Mouse (Mus musculus) embryonic facial prominence, embryonic 11.5 days (tissue): ENCODE measurements at regions not wholly inside any gene's neighbourhood (a gene's known extent, or its start where the extent isn't known, plus 50 kb on each side); places are given as distances from the start of the nearest gene placed in this dataset.

ENCODE experiments used
- ATAC-seq: fragments of 200-750 bp; cut with Nextera tagmentation; replicated peaks from 2 replicates; pipeline ENCODE4 v1.8.0; 2017; ENCODE audit warnings: low read depth; ENCODE audit not compliant: insufficient number of reproducible peaks, low FRiP score, low TSS enrichment
- DNase-seq: peaks from one replicate; pipeline ENCODE4 v3.0.0-alpha.2; 2015; ENCODE audit warnings: low spot score
- H3K27ac ChIP-seq: fragments of 300-500 bp; sonication (generic); replicated peaks from 2 replicates; pipeline ENCODE4 v1.5.1; 2014; ENCODE audit warnings: mild to moderate bottlenecking, low read depth, low read length, control low read depth
- H3K27me3 ChIP-seq: fragments of 300-500 bp; sonication (generic); 2 replicates; pipeline ENCODE4 v1.6.1; 2014; ENCODE audit warnings: mild to moderate bottlenecking, low read length, moderate library complexity, mixed read lengths; ENCODE audit not compliant: control insufficient read depth, insufficient read depth
- H3K36me3 ChIP-seq: fragments of 300-500 bp; sonication (generic); replicated peaks from 2 replicates; pipeline ENCODE4 v1.6.1; 2014; ENCODE audit warnings: low read depth, mild to moderate bottlenecking, low read length, moderate library complexity, mixed read lengths; ENCODE audit not compliant: control insufficient read depth, insufficient read depth
- H3K4me1 ChIP-seq: fragments of 300-500 bp; sonication (generic); 2 replicates; pipeline ENCODE4 v1.6.1; 2014; ENCODE audit warnings: low read length, mixed read lengths; ENCODE audit not compliant: control insufficient read depth, insufficient read depth
- H3K4me2 ChIP-seq: fragments of 300-500 bp; sonication (generic); 2 replicates; pipeline ENCODE4 v1.6.1; 2014; ENCODE audit warnings: low read depth, mild to moderate bottlenecking, control low read depth, low read length, moderate library complexity
- H3K4me3 ChIP-seq: fragments of 300-500 bp; sonication (generic); 2 replicates; pipeline ENCODE4 v1.5.1; 2014; ENCODE audit warnings: low read depth, low read length, control low read depth
- H3K9ac ChIP-seq: fragments of 300-500 bp; sonication (generic); replicated peaks from 2 replicates; pipeline ENCODE4 v1.6.1; 2014; ENCODE audit warnings: mild to moderate bottlenecking, control low read depth, low read length
- H3K9me3 ChIP-seq: fragments of 300-500 bp; sonication (generic); replicated peaks from 2 replicates; pipeline ENCODE4 v1.6.1; 2016; ENCODE audit warnings: mild to moderate bottlenecking, low read length, inconsistent platforms, mixed read lengths; ENCODE audit not compliant: control insufficient read depth
- WGBS: fragments of 180-500 bp; shearing (Covaris S2); extraction: QIAGEN DNeasy Blood & Tissue Kit; methylation state at CpG from one replicate; pipeline ENCODE4 v1.1.7; 2014; 5-methylcytosine and 5-hydroxymethylcytosine counted together

DNA sequence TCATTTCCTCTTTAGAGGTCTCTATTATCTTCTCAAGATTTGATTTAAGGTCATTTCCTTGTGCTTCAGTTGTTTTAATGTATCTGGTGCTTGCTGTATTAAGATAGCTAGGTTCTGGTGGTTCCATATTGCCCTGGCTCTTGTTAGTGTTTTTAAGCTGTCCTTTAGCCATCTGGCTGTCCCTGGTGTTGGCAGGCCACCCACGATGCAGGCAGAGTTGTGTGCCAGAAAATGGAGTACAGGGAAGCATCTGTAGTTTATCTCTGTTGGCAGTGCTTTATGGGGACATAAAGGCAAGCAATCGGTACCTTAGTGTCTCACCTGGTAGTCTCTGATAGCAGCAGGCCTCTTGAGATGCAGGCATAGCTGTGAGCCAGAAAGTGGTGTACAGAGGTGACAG lies 162.1 kb downstream of the Ice1 start:
- Histone ChIP-seq H3K4me3 (no peak overlapping the region), H3K9me3 (no peaks in the 10 kb centered on the region), H3K9ac (no peak overlapping the region), H3K4me2 (no peak overlapping the region), H3K36me3 (no peaks in the 10 kb centered on the region), H3K27me3 (no peaks in the 10 kb centered on the region), H3K4me1 (no peaks in the 10 kb centered on the region), H3K27ac (no peak overlapping the region)
- WGBS, result 78% methylated on average over 2 of the region's 2 CpGs
- no peak for DNase-seq
- no peak for ATAC-seq

DNA sequence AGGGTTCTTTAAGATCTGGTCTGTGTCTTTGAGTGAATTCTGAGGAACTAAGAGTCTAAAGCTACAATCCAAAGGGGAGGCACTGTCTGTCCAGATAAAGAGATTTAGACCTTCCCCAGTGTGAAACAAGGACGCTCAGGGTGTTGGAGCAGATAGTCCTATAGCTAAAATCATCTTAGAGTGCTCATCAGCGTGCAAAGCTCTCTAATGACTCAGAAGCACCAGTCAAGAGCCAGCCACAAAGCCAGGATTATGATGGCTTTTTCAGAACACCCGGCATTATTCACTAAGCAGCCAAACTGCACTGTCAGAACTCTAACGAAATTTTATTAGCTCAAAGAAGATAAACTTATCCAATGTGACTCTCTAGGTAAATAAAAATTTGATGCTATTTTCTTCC lies 138.1 kb downstream of the Ice1 start:
- Histone ChIP-seq H3K27me3 (no peaks in the 10 kb centered on the region), H3K9me3 (no peaks in the 10 kb centered on the region), H3K4me1 (no peaks in the 10 kb centered on the region), H3K9ac (no peak overlapping the region), H3K4me3 (no peak overlapping the region), H3K4me2 (no peak overlapping the region), H3K27ac (no peak overlapping the region), H3K36me3 (no peaks in the 10 kb centered on the region)
- DNase-seq (no peak), ATAC-seq (no peak)
- WGBS, result 75% methylated on average over 4 of the region's 4 CpGs
